Mouse (Mus musculus): ENCODE measurements around the gene Msrb1.
A peak's percentile ranks its signal among the peaks of the same experiment; 100 is the strongest.

Msrb1 gene

GRCm38 (mm10) chr17:24743896-24744295, 7.5 kb downstream of the Msrb1 start:
- peak; percentile 62 for DNase-seq (ENCODE audit: low spot score)

GRCm38 (mm10) chr17:24744381-24744780, 7.9 kb downstream of the Msrb1 start:
- DNase-seq (ENCODE audit: low spot score) = peak; percentile 41

GRCm38 (mm10) chr17:24745526-24746497, 9.4 kb downstream of the Msrb1 start:
- peak; percentile 95 for DNase-seq (ENCODE audit: low spot score)

- DNase-seq (ENCODE audit: low spot score) = no peak
Measured at GRCm38 (mm10) chr17:24746986-24747385, 10.5 kb downstream of the Msrb1 start.

- no peak for DNase-seq (ENCODE audit: low spot score)
Measured at GRCm38 (mm10) chr17:24751528-24751927, 15.1 kb downstream of the Msrb1 start.

- DNase-seq (ENCODE audit: low spot score) = no peak
Measured at GRCm38 (mm10) chr17:24752415-24753394, 16.3 kb downstream of the Msrb1 start, which contains the start of gene Hs3st6. TSS of gene Hs3st6 (plus strand) at chr17:24752988.

- no peak for DNase-seq (ENCODE audit: low spot score)
Measured at GRCm38 (mm10) chr17:24757394-24757793, 21.0 kb downstream of the Msrb1 start.

- no peak for DNase-seq (ENCODE audit: low spot score)
Measured at GRCm38 (mm10) chr17:24761121-24761520, 24.7 kb downstream of the Msrb1 start.

- no peak for DNase-seq (ENCODE audit: low spot score)
Measured at GRCm38 (mm10) chr17:24765016-24765905, 28.8 kb downstream of the Msrb1 start.

GRCm38 (mm10) chr17:24766266-24766875, 29.9 kb downstream of the Msrb1 start:
- no peak for DNase-seq (ENCODE audit: low spot score)

- no peak for DNase-seq (ENCODE audit: low spot score)
Measured at GRCm38 (mm10) chr17:24769146-24769545, 32.7 kb downstream of the Msrb1 start.

GRCm38 (mm10) chr17:24773241-24773640, 36.8 kb downstream of the Msrb1 start:
- no peak for DNase-seq (ENCODE audit: low spot score)

- no peak for DNase-seq (ENCODE audit: low spot score)
Measured at GRCm38 (mm10) chr17:24775173-24775572, 38.7 kb downstream of the Msrb1 start.

GRCm38 (mm10) chr17:24777073-24777472, 40.6 kb downstream of the Msrb1 start:
- no peak for DNase-seq (ENCODE audit: low spot score)

- DNase-seq (ENCODE audit: low spot score) = no peak
Measured at GRCm38 (mm10) chr17:24780821-24781220, 44.4 kb downstream of the Msrb1 start.

GRCm38 (mm10) chr17:24792190-24792589, 55.7 kb downstream of the Msrb1 start:
- DNase-seq (ENCODE audit: low spot score) = no peak
